In genomic region chr5:135884641-135885040, GRCm38 (mm10) we compare ENCODE assay signal across 15 mouse cellular contexts.
"Had no signal": no experiment of that assay in that cellular context is flagged by ENCODE, and none has a peak within 500 bp of the region (broad histone marks: within the 10 kb centered on the region; RNA-seq: fewer than 3 reads in every experiment).

No protein-coding gene starts in this region.

- H3K36me3 ChIP-seq: kidney, embryonic 15.5 days; liver, embryonic 13.5 days; neural tube, embryonic 12.5 days had no signal

- H3K4me3 ChIP-seq: kidney, embryonic 15.5 days; left cerebral cortex, adult 2 months; liver, embryonic 13.5 days; neural tube, embryonic 12.5 days had no signal

- DNase-seq: kidney, adult 11 months; kidney, adult 8-10 months; kidney, postnatal 10 days; kidney, postnatal 36 days; layer of hippocampus, postnatal 36 days; liver, embryonic 13.5 days; lung, adult 2 months; lung, postnatal 14 days; lung, postnatal 4 days; midbrain, embryonic 14.5 days; thymus, adult 18-20 months; thymus, postnatal 25 days had no signal
